Mouse (Mus musculus) cerebellum, adult 2 months (tissue): ENCODE measurements around the gene Fkbp2. TPM values are rescaled to one million over a fixed set of nuclear protein-coding genes. Genes with fewer than 3 reads are reported as not detected.
"Not testable (repeated sequence)": the region's sequence is repeated elsewhere in the genome, so short reads cannot be mapped to it uniquely, and the experiment has no call there.

Experiments
- DNase-seq, 2 experiments: peaks; one replicate each; pipeline ENCODE4 v3.0.0; 2021
- H3K27ac ChIP-seq: fragments of 200-500 bp; 2 replicates; pipeline ENCODE4 v1.5.1; 2012; ENCODE audit warnings: low read length, control low read depth, inconsistent platforms; ENCODE audit not compliant: insufficient read depth
- H3K27me3 ChIP-seq: fragments of 200-500 bp; 2 replicates; pipeline ENCODE4 v1.6.1; 2012; ENCODE audit warnings: inconsistent platforms, mild to moderate bottlenecking, low read length, moderate library complexity; ENCODE audit not compliant: control insufficient read depth, insufficient read depth
- H3K4me1 ChIP-seq: fragments of 200-500 bp; 2 replicates; pipeline ENCODE4 v1.6.1; 2011; ENCODE audit warnings: low read length; ENCODE audit not compliant: control insufficient read depth, insufficient read depth
- H3K4me3 ChIP-seq: fragments of 200-500 bp; replicated peaks from 2 replicates; pipeline ENCODE3; 2011; ENCODE audit warnings: mild to moderate bottlenecking, low read depth, low read length, control low read depth; ENCODE audit not compliant: insufficient read depth
- CTCF ChIP-seq: fragments of 200-500 bp; IDR thresholded peaks from 2 replicates; pipeline ENCODE4 v1.5.1; 2011; ENCODE audit warnings: low read depth, mild to moderate bottlenecking, control low read depth, low read length, moderate library complexity, borderline replicate concordance; ENCODE audit not compliant: insufficient read depth
- POLR2A ChIP-seq: fragments of 200-500 bp; IDR thresholded peaks from 2 replicates; pipeline ENCODE4 v1.6.1; 2011; ENCODE audit warnings: low read length, control low read depth, borderline replicate concordance; ENCODE audit not compliant: insufficient read depth
- WGBS: fragments of 180-500 bp; shearing (Covaris S2); methylation state at CpG from one replicate; pipeline ENCODE4 v1.1.7; 2018; 5-methylcytosine and 5-hydroxymethylcytosine counted together
- polyA plus RNA-seq: library from polyadenylated mRNA; depleted of rRNA; stranded (reverse); fragments of >200 nt; gene quantifications from 2 replicates; pipeline ENCODE4 v1.2.3, GENCODE M21; 2012

Gene Fkbp2
- polyA plus RNA-seq, 1 experiment = 257 TPM

- 84% methylated on average over 8 of the region's 8 CpGs for WGBS
- DNase-seq = no peak
- Histone ChIP-seq H3K27me3 (no peaks in the 10 kb centered on the region), H3K4me1 (peaks cover 12% of the 10 kb centered on the region), H3K4me3 (no peak overlapping the region), H3K27ac (no peak overlapping the region)
- TF ChIP-seq CTCF (no peak), POLR2A (no peak)
These were observed 13.7 kb upstream of the Fkbp2 start for GRCm38 (mm10) chr19:6994002-6994401.

GRCm38 (mm10) chr19:6993011-6993770, 12.9 kb upstream of the Fkbp2 start:
- H3K27ac ChIP-seq = peak overlapping the region; percentile 14; the same call in 1 of the 2 replicates
- peak overlapping the region; percentile 94 for H3K4me3 ChIP-seq
- TF ChIP-seq CTCF (no peak), POLR2A (no peak)
- no peaks in the 10 kb centered on the region for H3K27me3 ChIP-seq
- WGBS = 57% methylated on average over 14 of the region's 14 CpGs
- no peak for DNase-seq
- H3K4me1 ChIP-seq = peaks cover 12% of the 10 kb centered on the region

- Histone ChIP-seq H3K27me3 (no peaks in the 10 kb centered on the region), H3K27ac (peak within 1 kb of the TSS; percentile 17; the same call in 1 of the 2 replicates), H3K4me1 (peaks cover 12% of the 10 kb centered on the region), H3K4me3 (peak within 1 kb of the TSS; percentile 94)
- TF ChIP-seq CTCF (no peak), POLR2A (peak; percentile 28; the same call in 1 of the 2 replicates)
- WGBS = under 1% methylated on average over 37 of the region's 37 CpGs
- DNase-seq = peak; percentile 94 to 96
These were observed 11.9 kb upstream of the Fkbp2 start, which contains the start of gene Dnajc4 for GRCm38 (mm10) chr19:6992011-6992858. Gene Dnajc4 (minus strand): TSS chr19:6992572.

- DNase-seq, H3K27me3 ChIP-seq, H3K4me3 ChIP-seq, H3K27ac ChIP-seq: not testable (repeated sequence)
- 93% methylated on average over 6 of the region's 6 CpGs for WGBS
- H3K4me1 ChIP-seq = peaks cover 10% of the 10 kb centered on the region
These were observed 10.9 kb upstream of the Fkbp2 start for GRCm38 (mm10) chr19:6991166-6991565.

- no peak overlapping the region for H3K4me3 ChIP-seq
- peaks cover 12% of the 10 kb centered on the region for H3K4me1 ChIP-seq
- DNase-seq = peak; percentile 11 to 16
- no peak overlapping the region for H3K27ac ChIP-seq
- H3K27me3 ChIP-seq = no peaks in the 10 kb centered on the region
- TF ChIP-seq CTCF = no peak
- TF ChIP-seq POLR2A = no peak
- 90% methylated on average over 6 of the region's 6 CpGs for WGBS
These were observed 10.4 kb upstream of the Fkbp2 start for GRCm38 (mm10) chr19:6990712-6991111.

GRCm38 (mm10) chr19:6989251-6989650, 8.9 kb upstream of the Fkbp2 start:
- no peak for TF ChIP-seq POLR2A
- TF ChIP-seq CTCF = no peak

GRCm38 (mm10) chr19:6987904-6988285, 7.6 kb upstream of the Fkbp2 start:
- H3K27me3 ChIP-seq = no peaks in the 10 kb centered on the region
- no peak for DNase-seq
- no peak for TF ChIP-seq POLR2A
- no peak for TF ChIP-seq CTCF
- H3K27ac ChIP-seq = peak overlapping the region; percentile 54
- peaks cover 5% of the 10 kb centered on the region for H3K4me1 ChIP-seq
- H3K4me3 ChIP-seq = peak overlapping the region; percentile 76
- WGBS = 1% methylated on average over 8 of the region's 8 CpGs

More at GRCm38 (mm10) chr19:6989251-6989650, 8.9 kb upstream of the Fkbp2 start:
- DNase-seq = peak in 1 of 2 experiments; percentile 18
- H3K27me3 ChIP-seq = no peaks in the 10 kb centered on the region
- H3K27ac ChIP-seq = no peak overlapping the region
- WGBS = 83% methylated on average over 8 of the region's 8 CpGs
- no peak overlapping the region for H3K4me3 ChIP-seq
- H3K4me1 ChIP-seq = peaks cover 7% of the 10 kb centered on the region
